Mouse (Mus musculus) limb, embryonic 15.5 days (tissue): ENCODE results near the gene Egfl8. TPM values are rescaled to one million over a fixed set of nuclear protein-coding genes. Genes with fewer than 3 reads are reported as not detected.
A peak's percentile ranks its signal among the peaks of the same experiment; 100 is the strongest.

Experiments
- ATAC-seq: fragments of 200-750 bp; cut with Nextera tagmentation; 2 replicates; pipeline ENCODE4 v1.8.0; 2017; ENCODE audit warnings: low read depth, moderate TSS enrichment; ENCODE audit not compliant: insufficient number of reproducible peaks, low FRiP score, low TSS enrichment
- H3K27ac ChIP-seq: fragments of 300-500 bp; sonication (generic); 2 replicates; pipeline ENCODE4 v1.5.1; 2015; ENCODE audit warnings: moderate library complexity, mild to moderate bottlenecking, inconsistent platforms
- H3K27me3 ChIP-seq: fragments of 300-500 bp; sonication (generic); 2 replicates; pipeline ENCODE4 v1.6.1; 2015; ENCODE audit warnings: inconsistent platforms
- H3K36me3 ChIP-seq: fragments of 300-500 bp; sonication (generic); 2 replicates; pipeline ENCODE4 v1.6.1; 2015; ENCODE audit warnings: inconsistent platforms
- H3K4me1 ChIP-seq: fragments of 300-500 bp; sonication (generic); 2 replicates; pipeline ENCODE4 v1.6.1; 2015; ENCODE audit warnings: inconsistent platforms
- H3K4me2 ChIP-seq: fragments of 300-500 bp; sonication (generic); 2 replicates; pipeline ENCODE4 v1.6.1; 2015; ENCODE audit warnings: mild to moderate bottlenecking, inconsistent platforms
- H3K4me3 ChIP-seq: fragments of 300-500 bp; sonication (generic); 2 replicates; pipeline ENCODE4 v1.5.1; 2015; ENCODE audit warnings: mild to moderate bottlenecking, inconsistent platforms
- H3K9ac ChIP-seq: fragments of 300-500 bp; sonication (generic); 2 replicates; pipeline ENCODE4 v1.6.1; 2015; ENCODE audit warnings: inconsistent platforms
- H3K9me3 ChIP-seq: fragments of 300-500 bp; sonication (generic); 2 replicates; pipeline ENCODE4 v1.6.1; 2016; ENCODE audit warnings: inconsistent platforms
- WGBS: fragments of 180-500 bp; shearing (Covaris S2); methylation state at CpG from one replicate; pipeline ENCODE4 v1.1.7; 2015; 5-methylcytosine and 5-hydroxymethylcytosine counted together
- polyA plus RNA-seq: library from polyadenylated mRNA; unstranded; fragments of >200 nt; fragmentation: Nextera tagmentation; extraction: Ambion mirVana; gene quantifications from 2 replicates; pipeline ENCODE4 v1.2.1, GENCODE M21; 2015

Gene Egfl8
- polyA plus RNA-seq, 1 experiment from 2014 or later = 8.3 TPM

DNA sequence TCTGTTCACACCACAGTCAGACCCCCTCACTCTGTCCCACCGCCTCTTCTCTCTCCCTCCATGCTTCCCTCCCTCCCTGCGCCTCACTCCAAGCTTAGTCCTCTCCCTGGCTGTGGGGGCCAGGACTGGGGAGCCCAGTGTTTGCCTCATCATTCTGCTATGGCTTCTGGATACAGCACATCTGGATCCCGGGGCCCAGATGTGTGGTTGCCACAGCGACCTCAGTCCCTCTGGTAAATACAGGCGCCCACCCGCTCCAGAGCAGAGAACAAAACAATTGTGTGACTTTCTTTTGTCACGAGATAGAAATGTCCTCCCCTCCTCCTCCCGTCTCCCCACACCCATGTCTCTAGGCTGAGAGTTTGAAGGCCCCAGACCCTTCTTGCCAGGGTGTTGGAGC lies 40.9 kb upstream of the Egfl8 start:
- H3K27me3 ChIP-seq = peaks cover 36% of the 10 kb centered on the region
- 59% methylated on average over 8 of the region's 8 CpGs for WGBS
- peaks cover 39% of the 10 kb centered on the region for H3K4me1 ChIP-seq
- H3K4me3 ChIP-seq = no peak overlapping the region
- peaks cover 28% of the 10 kb centered on the region for H3K36me3 ChIP-seq
- H3K9me3 ChIP-seq = no peaks in the 10 kb centered on the region
- no peak overlapping the region for H3K9ac ChIP-seq
- H3K27ac ChIP-seq = peak overlapping the region; percentile 43; the same call in 1 of the 2 replicates
- H3K4me2 ChIP-seq = no peak overlapping the region
- no peak for ATAC-seq

DNA sequence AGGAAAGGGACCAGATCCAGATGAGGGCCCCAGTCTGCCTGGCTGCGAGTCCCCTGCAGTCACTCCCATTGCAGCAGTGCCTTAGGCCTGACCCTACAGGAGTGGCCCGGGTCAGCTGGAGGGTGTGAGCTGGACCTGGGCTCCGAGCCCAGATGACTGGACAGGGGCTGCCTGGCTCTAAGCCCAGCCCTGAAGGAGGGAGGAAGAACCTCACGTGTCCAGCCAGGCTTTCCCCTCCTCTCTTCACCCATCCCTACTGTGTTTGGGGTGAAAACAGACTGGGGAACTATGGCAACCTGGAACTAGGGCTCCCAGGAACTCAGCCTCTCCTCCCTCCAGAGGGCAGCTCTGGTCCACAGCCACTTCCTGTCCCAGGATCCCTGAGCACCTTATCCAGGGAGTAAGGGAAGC lies 39.8 kb upstream of the Egfl8 start:
- peak; percentile 59; the same call in 1 of the 2 replicates for ATAC-seq
- peaks cover 25% of the 10 kb centered on the region for H3K27me3 ChIP-seq
- no peak overlapping the region for H3K4me3 ChIP-seq
- peak overlapping the region; percentile 51; the same call in 1 of the 2 replicates for H3K27ac ChIP-seq
- H3K9me3 ChIP-seq = no peaks in the 10 kb centered on the region
- 36% methylated on average over 4 of the region's 4 CpGs for WGBS
- H3K4me1 ChIP-seq = peaks cover 29% of the 10 kb centered on the region
- peaks cover 38% of the 10 kb centered on the region for H3K36me3 ChIP-seq
- H3K4me2 ChIP-seq = no peak overlapping the region
- H3K9ac ChIP-seq = no peak overlapping the region

GRCm38 (mm10) chr17:34655160-34655559 lies 39.4 kb upstream of the Egfl8 start:
- peaks cover 43% of the 10 kb centered on the region for H3K36me3 ChIP-seq
- no peak overlapping the region for H3K4me3 ChIP-seq
- WGBS = 81% methylated on average over 7 of the region's 7 CpGs
- peak overlapping the region; percentile 51; the same call in 1 of the 2 replicates for H3K27ac ChIP-seq
- no peak overlapping the region for H3K9ac ChIP-seq
- peaks cover 24% of the 10 kb centered on the region for H3K4me1 ChIP-seq
- peak; percentile 24; the same call in 1 of the 2 replicates for ATAC-seq
- no peaks in the 10 kb centered on the region for H3K9me3 ChIP-seq
- peaks cover 21% of the 10 kb centered on the region for H3K27me3 ChIP-seq
- H3K4me2 ChIP-seq = no peak overlapping the region

GRCm38 (mm10) chr17:34654392-34654791 lies 38.6 kb upstream of the Egfl8 start:
- Histone ChIP-seq H3K36me3 (peaks cover 50% of the 10 kb centered on the region), H3K9me3 (no peaks in the 10 kb centered on the region), H3K27ac (no peak overlapping the region), H3K4me1 (peaks cover 24% of the 10 kb centered on the region), H3K4me2 (no peak overlapping the region), H3K4me3 (no peak overlapping the region), H3K9ac (no peak overlapping the region), H3K27me3 (peaks cover 13% of the 10 kb centered on the region)
- 89% methylated on average over 13 of the region's 13 CpGs for WGBS
- ATAC-seq = no peak

- Histone ChIP-seq H3K27ac (no peak overlapping the region), H3K4me2 (no peak overlapping the region), H3K36me3 (peaks cover 55% of the 10 kb centered on the region), H3K27me3 (peaks cover 8% of the 10 kb centered on the region), H3K9ac (no peak overlapping the region), H3K9me3 (no peaks in the 10 kb centered on the region), H3K4me1 (peaks cover 24% of the 10 kb centered on the region), H3K4me3 (no peak overlapping the region)
- ATAC-seq = no peak
- 64% methylated on average over 9 of the region's 9 CpGs for WGBS
Observed at GRCm38 (mm10) chr17:34653746-34654285, 38.0 kb upstream of the Egfl8 start.

DNA sequence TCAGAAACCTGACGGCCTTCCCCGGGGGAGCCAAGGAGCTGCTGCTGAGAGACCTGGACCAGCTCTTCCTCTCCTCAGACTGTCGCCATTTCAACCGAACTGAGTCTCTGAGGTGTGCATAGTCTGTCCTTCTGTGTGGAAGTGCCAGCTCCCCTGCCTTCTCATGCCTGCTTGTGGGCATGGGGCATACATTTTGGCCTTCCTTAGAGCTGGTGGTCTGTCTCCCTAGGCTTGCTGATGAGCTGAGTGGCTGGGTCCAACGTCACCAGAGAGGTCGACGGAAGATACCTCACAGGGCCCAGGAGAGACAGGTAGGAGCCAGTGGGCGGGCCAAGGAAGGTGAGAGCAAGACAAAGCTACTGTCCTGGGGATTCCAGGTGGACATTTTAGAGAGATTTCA lies 37.2 kb upstream of the Egfl8 start:
- peaks cover 55% of the 10 kb centered on the region for H3K36me3 ChIP-seq
- no peaks in the 10 kb centered on the region for H3K9me3 ChIP-seq
- ATAC-seq = no peak
- no peak overlapping the region for H3K4me2 ChIP-seq
- 88% methylated on average over 8 of the region's 8 CpGs for WGBS
- H3K4me1 ChIP-seq = peaks cover 30% of the 10 kb centered on the region
- H3K27ac ChIP-seq = no peak overlapping the region
- H3K27me3 ChIP-seq = no peaks in the 10 kb centered on the region
- no peak overlapping the region for H3K9ac ChIP-seq
- H3K4me3 ChIP-seq = no peak overlapping the region

GRCm38 (mm10) chr17:34652546-34652945 lies 36.8 kb upstream of the Egfl8 start:
- no peak overlapping the region for H3K4me2 ChIP-seq

GRCm38 (mm10) chr17:34651507-34652221 lies 35.9 kb upstream of the Egfl8 start:
- no peak for ATAC-seq
- peaks cover 55% of the 10 kb centered on the region for H3K36me3 ChIP-seq
- H3K4me1 ChIP-seq = peaks cover 33% of the 10 kb centered on the region
- H3K4me3 ChIP-seq = no peak overlapping the region
- no peak overlapping the region for H3K9ac ChIP-seq
- 52% methylated on average over 19 of the region's 19 CpGs for WGBS
- no peak overlapping the region for H3K27ac ChIP-seq
- H3K9me3 ChIP-seq = no peaks in the 10 kb centered on the region
- no peak overlapping the region for H3K4me2 ChIP-seq
- H3K27me3 ChIP-seq = no peaks in the 10 kb centered on the region

More at GRCm38 (mm10) chr17:34652546-34652945, 36.8 kb upstream of the Egfl8 start:
- H3K27ac ChIP-seq = no peak overlapping the region
- no peaks in the 10 kb centered on the region for H3K27me3 ChIP-seq
- H3K4me1 ChIP-seq = peaks cover 34% of the 10 kb centered on the region
- H3K9ac ChIP-seq = no peak overlapping the region
- H3K9me3 ChIP-seq = no peaks in the 10 kb centered on the region
- no peak for ATAC-seq
- H3K36me3 ChIP-seq = peaks cover 55% of the 10 kb centered on the region
- no peak overlapping the region for H3K4me3 ChIP-seq
- 91% methylated on average over 10 of the region's 10 CpGs for WGBS

DNA sequence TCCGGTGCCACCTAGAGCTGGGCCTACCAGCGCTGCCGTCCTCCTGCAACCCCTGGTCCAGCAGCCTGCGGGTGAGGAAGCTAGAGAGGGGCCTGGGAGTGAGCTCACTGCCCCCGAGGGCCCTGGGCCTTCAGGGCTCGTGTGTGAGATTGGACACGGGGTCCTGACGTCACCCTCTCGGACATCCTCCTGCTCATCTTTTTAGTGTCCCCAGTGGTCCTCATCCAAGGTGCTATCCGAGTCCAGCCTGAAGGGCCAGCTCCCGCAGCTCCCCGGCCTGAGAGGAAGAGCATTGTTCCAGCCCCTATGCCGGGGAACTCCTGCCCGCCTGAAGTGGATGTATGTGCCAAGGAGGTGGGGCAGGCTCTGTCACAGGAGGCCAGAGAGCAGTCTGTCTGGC lies 35.0 kb upstream of the Egfl8 start:
- 92% methylated on average over 14 of the region's 14 CpGs for WGBS
- no peak overlapping the region for H3K4me2 ChIP-seq
- no peak overlapping the region for H3K4me3 ChIP-seq
- no peaks in the 10 kb centered on the region for H3K27me3 ChIP-seq
- no peak for ATAC-seq
- H3K4me1 ChIP-seq = peaks cover 34% of the 10 kb centered on the region
- no peak overlapping the region for H3K9ac ChIP-seq
- H3K27ac ChIP-seq = no peak overlapping the region
- peaks cover 55% of the 10 kb centered on the region for H3K36me3 ChIP-seq
- no peaks in the 10 kb centered on the region for H3K9me3 ChIP-seq

DNA sequence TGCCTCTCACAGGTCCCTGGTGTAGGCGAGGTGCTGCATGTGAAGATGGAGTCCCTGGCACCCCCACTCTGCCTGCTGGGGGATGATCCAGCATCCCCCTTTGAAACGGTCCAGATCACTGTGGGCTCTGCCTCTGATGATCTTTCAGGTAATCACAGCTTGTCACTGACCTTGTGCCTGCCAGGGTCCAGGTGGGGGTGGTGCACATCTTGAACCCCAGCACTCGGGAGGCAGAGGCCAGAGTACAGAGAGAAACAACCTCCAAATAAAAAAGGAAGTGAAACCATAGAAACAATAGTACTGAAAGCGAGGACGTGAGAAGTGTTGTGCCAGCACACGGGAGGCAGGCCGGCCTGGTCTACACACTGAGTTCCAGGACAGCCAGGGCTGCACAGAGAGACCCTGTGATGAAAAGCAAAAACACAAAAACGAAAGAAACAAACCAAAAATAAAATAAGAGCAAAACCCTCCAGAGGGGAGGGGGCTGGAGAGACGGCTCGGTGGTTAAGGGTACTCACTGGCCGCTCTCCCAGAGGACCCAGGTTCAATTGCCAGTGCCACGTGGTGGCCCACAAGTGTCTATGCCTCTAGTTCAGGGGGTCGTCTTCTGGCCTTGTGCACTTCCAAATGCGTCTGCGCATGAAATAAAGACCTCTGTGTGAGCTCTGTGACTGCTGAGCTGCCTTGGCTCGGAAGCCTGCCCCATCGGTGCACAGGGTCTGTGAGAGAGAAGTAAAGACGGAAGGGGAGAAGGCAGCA lies 33.5 kb upstream of the Egfl8 start:
- Histone ChIP-seq H3K9me3 (no peaks in the 10 kb centered on the region), H3K4me3 (no peak overlapping the region), H3K4me1 (peaks cover 35% of the 10 kb centered on the region), H3K27me3 (no peaks in the 10 kb centered on the region), H3K36me3 (peaks cover 55% of the 10 kb centered on the region), H3K9ac (no peak overlapping the region), H3K4me2 (no peak overlapping the region), H3K27ac (no peak overlapping the region)
- no peak for ATAC-seq
- WGBS = 88% methylated on average over 18 of the region's 18 CpGs

DNA sequence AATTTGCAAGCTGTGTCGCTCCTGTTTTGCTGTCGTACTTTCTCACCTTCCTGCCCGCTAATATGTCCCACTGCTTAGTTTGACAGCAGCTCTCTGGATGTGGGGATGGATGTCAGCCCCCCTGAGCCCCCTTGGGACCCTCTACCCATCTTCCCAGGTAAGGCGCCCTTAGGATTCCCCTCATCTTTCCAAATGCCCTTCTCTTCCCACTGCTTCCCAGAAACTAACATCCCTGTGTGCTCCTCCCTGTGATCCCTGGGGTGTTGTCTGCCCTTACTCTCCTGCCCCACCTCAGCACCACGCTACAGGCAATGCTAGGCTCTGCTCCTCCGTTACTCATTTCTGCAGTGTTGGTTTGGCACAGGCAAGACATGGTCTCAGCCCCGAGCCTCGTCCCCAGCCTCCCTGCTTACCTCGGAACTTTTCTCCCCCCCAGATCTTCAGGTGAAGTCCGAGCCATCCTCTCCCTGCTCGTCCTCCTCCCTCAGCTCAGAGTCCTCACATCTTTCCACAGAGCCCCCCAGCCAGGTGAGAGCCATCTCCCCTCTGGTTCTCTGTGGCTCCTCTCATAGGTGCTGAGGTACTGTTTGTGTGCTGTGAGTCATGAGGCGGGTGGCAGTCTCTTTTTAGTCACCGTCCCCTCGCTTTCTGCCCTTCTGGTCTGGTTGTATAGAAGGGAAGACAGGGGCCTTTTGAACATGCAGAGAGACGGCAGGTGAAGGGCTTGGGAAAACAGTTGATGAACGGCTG lies 32.5 kb upstream of the Egfl8 start:
- Histone ChIP-seq H3K4me2 (peak overlapping the region; percentile 80; the same call in 1 of the 2 replicates), H3K9ac (no peak overlapping the region; the same call in 1 of the 2 replicates), H3K27ac (no peak overlapping the region), H3K9me3 (no peaks in the 10 kb centered on the region), H3K36me3 (peaks cover 47% of the 10 kb centered on the region), H3K4me3 (peak overlapping the region; percentile 100), H3K27me3 (no peaks in the 10 kb centered on the region), H3K4me1 (peaks cover 33% of the 10 kb centered on the region)
- 81% methylated on average over 16 of the region's 16 CpGs for WGBS
- no peak for ATAC-seq
